Comparison of ENCODE assay signal across 9 mouse cellular contexts in the genomic region with DNA sequence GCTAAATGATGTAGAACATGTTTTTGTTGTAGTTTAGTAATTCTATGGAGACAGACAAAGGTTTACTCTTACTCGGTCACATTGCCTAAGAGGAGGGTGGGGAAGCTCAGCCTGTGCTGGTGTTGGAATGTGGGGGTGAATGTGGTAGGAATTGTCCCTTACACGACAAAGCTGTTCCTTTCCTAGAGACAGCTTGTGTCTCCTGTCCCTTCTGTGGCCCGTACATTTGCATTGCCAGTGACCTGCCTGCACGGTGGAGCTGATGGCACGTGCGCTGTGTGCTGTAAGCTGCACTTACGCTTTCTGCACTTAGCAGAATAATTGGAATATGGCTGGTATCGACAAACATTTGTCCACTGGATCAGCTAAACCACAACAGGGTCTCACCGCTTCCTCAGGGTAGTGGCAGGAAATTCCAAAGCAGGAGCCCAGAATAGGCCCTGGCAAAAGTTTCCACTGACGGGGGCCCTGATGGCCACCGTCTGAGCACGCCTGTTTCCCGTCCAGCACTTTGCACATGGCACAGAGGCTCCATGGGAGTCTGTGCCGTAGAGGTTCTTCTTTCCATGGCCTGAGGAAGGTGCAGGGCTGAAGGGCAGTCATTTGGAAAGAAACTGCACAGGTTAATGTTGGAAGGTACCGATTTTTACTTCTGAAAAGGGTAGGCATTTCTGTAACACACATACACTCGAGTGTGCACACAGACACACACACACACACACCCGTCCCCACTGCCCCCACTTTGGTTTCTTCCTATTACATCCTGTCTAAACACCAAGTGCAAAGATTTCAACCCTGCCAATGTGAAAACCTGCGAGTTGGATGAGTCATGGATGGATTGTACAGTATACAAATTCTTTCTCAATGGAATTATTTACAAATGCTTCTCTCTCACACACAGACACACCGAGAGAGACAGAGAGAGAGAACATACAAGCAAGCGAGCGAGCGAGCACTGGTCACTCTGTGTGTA. TPM values are rescaled to one million over a fixed set of nuclear protein-coding genes. Genes with fewer than 3 reads are reported as not detected.
DNase-seq lines count a peak whose midpoint lies in the region; ATAC-seq lines count a peak whose summit lies in the region.
"Had no signal": no experiment of that assay in that cellular context is flagged by ENCODE, and none has a peak within 500 bp of the region (broad histone marks: within the 10 kb centered on the region; RNA-seq: fewer than 3 reads in every experiment).

No protein-coding gene starts in this region.

- peak; percentile 28 to 53 for DNase-seq in kidney, postnatal 36 days
- DNase-seq in T-cell, adult 2 months (ENCODE audit: low spot score) = no peak
- DNase-seq in left cerebral cortex, adult 8-10 months (ENCODE audit: low spot score in 2 of 2) = no peak
- DNase-seq: cerebellum, postnatal 36 days; gastrocnemius, postnatal 36 days had no signal

- no peaks in the 10 kb centered on the region for H3K27me3 ChIP-seq in midbrain, embryonic 12.5 days
- no peaks in the 10 kb centered on the region for H3K27me3 ChIP-seq in midbrain, embryonic 16.5 days (ENCODE audit: control insufficient read depth, insufficient read depth, low read depth, low read length)
- no peaks in the 10 kb centered on the region for H3K27me3 ChIP-seq in heart, embryonic 11.5 days (ENCODE audit: control insufficient read depth, insufficient read depth, low read length)
- no peaks in the 10 kb centered on the region for H3K27me3 ChIP-seq in forebrain, embryonic 16.5 days (replicated peaks; ENCODE audit: control insufficient read depth, insufficient read depth, low read length)

- 0 out of 2 replicates have a peak overlapping the region, but pooled peaks have one; percentile 8 for H3K27ac ChIP-seq in midbrain, embryonic 12.5 days (replicated peaks)
- H3K27ac ChIP-seq in midbrain, embryonic 16.5 days (ENCODE audit: low read length) = no peak overlapping the region
- peak overlapping the region; percentile 81 for H3K27ac ChIP-seq in heart, embryonic 11.5 days (ENCODE audit: low read depth, low read length)
- no peak overlapping the region for H3K27ac ChIP-seq in forebrain, embryonic 16.5 days (ENCODE audit: low read length)

- H3K36me3 ChIP-seq in midbrain, embryonic 12.5 days = no peaks in the 10 kb centered on the region
- H3K36me3 ChIP-seq in midbrain, embryonic 16.5 days (ENCODE audit: control insufficient read depth, insufficient read depth, low read length) = no peaks in the 10 kb centered on the region
- H3K36me3 ChIP-seq in heart, embryonic 11.5 days (ENCODE audit: control insufficient read depth, insufficient read depth, low read length) = no peaks in the 10 kb centered on the region
- H3K36me3 ChIP-seq in forebrain, embryonic 16.5 days (ENCODE audit: control insufficient read depth, insufficient read depth) = no peaks in the 10 kb centered on the region

- H3K9me3 ChIP-seq in midbrain, embryonic 12.5 days = no peaks in the 10 kb centered on the region
- no peaks in the 10 kb centered on the region for H3K9me3 ChIP-seq in midbrain, embryonic 16.5 days (replicated peaks; ENCODE audit: control insufficient read depth, low read length, poor library complexity, severe bottlenecking)
- H3K9me3 ChIP-seq in heart, embryonic 11.5 days (replicated peaks; ENCODE audit: control insufficient read depth, low read length) = no peaks in the 10 kb centered on the region
- H3K9me3 ChIP-seq in forebrain, embryonic 16.5 days (ENCODE audit: control insufficient read depth, low read length) = no peaks in the 10 kb centered on the region

- H3K9ac ChIP-seq in midbrain, embryonic 12.5 days (replicated peaks) = no peak overlapping the region
- no peak overlapping the region for H3K9ac ChIP-seq in midbrain, embryonic 16.5 days (ENCODE audit: low read depth, low read length)
- H3K9ac ChIP-seq in heart, embryonic 11.5 days (ENCODE audit: low read depth, low read length) = peak overlapping the region; percentile 34; the same call in 1 of the 2 replicates
- H3K9ac ChIP-seq in forebrain, embryonic 16.5 days (replicated peaks; ENCODE audit: low read depth, low read length) = no peak overlapping the region

- no peaks in the 10 kb centered on the region for H3K4me1 ChIP-seq in midbrain, embryonic 12.5 days
- H3K4me1 ChIP-seq in midbrain, embryonic 16.5 days (ENCODE audit: control insufficient read depth, insufficient read depth, low read length) = no peaks in the 10 kb centered on the region
- H3K4me1 ChIP-seq in heart, embryonic 11.5 days (ENCODE audit: control insufficient read depth, insufficient read depth, low read length) = peaks cover 18% of the 10 kb centered on the region
- H3K4me1 ChIP-seq in forebrain, embryonic 16.5 days (replicated peaks; ENCODE audit: control insufficient read depth, insufficient read depth, low read length) = no peaks in the 10 kb centered on the region

- H3K4me2 ChIP-seq in midbrain, embryonic 12.5 days (replicated peaks) = no peak overlapping the region
- no peak overlapping the region for H3K4me2 ChIP-seq in midbrain, embryonic 16.5 days (ENCODE audit: low read length)
- H3K4me2 ChIP-seq in heart, embryonic 11.5 days = peak overlapping the region; percentile 39
- H3K4me2 ChIP-seq in forebrain, embryonic 16.5 days (ENCODE audit: low read length) = no peak overlapping the region

- ATAC-seq in midbrain, embryonic 12.5 days (ENCODE audit: low FRiP score, low read depth) = no peak
- ATAC-seq in midbrain, embryonic 16.5 days = no peak
- 0 out of 2 replicates have a peak, but pooled peaks have one; percentile 57 for ATAC-seq in heart, embryonic 11.5 days (replicated peaks; ENCODE audit: insufficient number of reproducible peaks, low FRiP score, low TSS enrichment)
- ATAC-seq in forebrain, embryonic 16.5 days = no peak

- H3K4me3 ChIP-seq in midbrain, embryonic 12.5 days = no peak overlapping the region
- no peak overlapping the region for H3K4me3 ChIP-seq in midbrain, embryonic 16.5 days (ENCODE audit: low read depth, low read length)
- H3K4me3 ChIP-seq in heart, embryonic 11.5 days (ENCODE audit: low read depth, low read length) = no peak overlapping the region
- no peak overlapping the region for H3K4me3 ChIP-seq in forebrain, embryonic 16.5 days (replicated peaks; ENCODE audit: low read length)

- 78% methylated on average over 22 of the region's 22 CpGs for WGBS in midbrain, embryonic 12.5 days
- 78% methylated on average over 22 of the region's 22 CpGs for whole genome bisulfite sequencing in midbrain, embryonic 16.5 days
- whole genome bisulfite sequencing in heart, embryonic 11.5 days (ENCODE audit: insufficient replicate concordance) = 48% methylated on average over 22 of the region's 22 CpGs
- WGBS in forebrain, embryonic 16.5 days = 76% methylated on average over 22 of the region's 22 CpGs

RNA-seq across cellular contexts. Expression of a gene that starts 51.5 kb away (rescaled TPM):
- 31.6 and 42.2 TPM in 2 replicates for polyA plus RNA-seq in midbrain, embryonic 12.5 days (2016; fragmentation: Nextera tagmentation; extraction: Ambion mirVana)
- 24.6 and 26.7 TPM in 2 replicates for polyA plus RNA-seq in midbrain, embryonic 16.5 days (2015; fragmentation: Nextera tagmentation; extraction: Ambion mirVana)
- 24.1 and 29.9 TPM in 2 replicates for polyA plus RNA-seq in heart, embryonic 11.5 days (2014; fragmentation: Nextera tagmentation; extraction: Ambion mirVana)
- total RNA-seq in left cerebral cortex, adult 8-10 months (2022) = 10 to 100 TPM; 25.2 to 28.3 (median 27.6) TPM
- polyA plus RNA-seq in forebrain, embryonic 16.5 days (2015; fragmentation: Nextera tagmentation; extraction: Ambion mirVana) = 30.3 and 38.0 TPM in 2 replicates

Comparison
In these comparisons a context has a peak if more than half of its experiments do, and no peak if none do; other contexts are left out.
1. H3K27ac ChIP-seq: peak in midbrain, embryonic 12.5 days (single experiment) and heart, embryonic 11.5 days (single experiment); none in midbrain, embryonic 16.5 days (single experiment) and forebrain, embryonic 16.5 days (single experiment).
2. DNase-seq: peak in kidney, postnatal 36 days (2 of 2); none in T-cell, adult 2 months (single experiment) and left cerebral cortex, adult 8-10 months (0 of 2).